Mouse (Mus musculus) ES-Bruce4 (cell line): ENCODE results near the gene Plpp2. TPM values are rescaled to one million over a fixed set of nuclear protein-coding genes. Genes with fewer than 3 reads are reported as not detected.

Source experiments
- H3K27ac ChIP-seq: 2 replicates; pipeline ENCODE4 v1.5.1; 2012; ENCODE audit warnings: low read length, inconsistent platforms; ENCODE audit not compliant: insufficient read depth
- H3K27me3 ChIP-seq: 2 replicates; pipeline ENCODE4 v1.6.1; 2012; ENCODE audit warnings: mild to moderate bottlenecking, low read length, inconsistent platforms; ENCODE audit not compliant: control insufficient read depth, poor library complexity, insufficient read depth, severe bottlenecking
- H3K36me3 ChIP-seq: 2 replicates; pipeline ENCODE4 v1.6.1; 2012; ENCODE audit warnings: inconsistent platforms, mild to moderate bottlenecking, low read length, moderate library complexity; ENCODE audit not compliant: control insufficient read depth, poor library complexity, insufficient read depth, severe bottlenecking
- H3K4me1 ChIP-seq: one replicate; pipeline ENCODE4 v1.8.1; 2011; ENCODE audit warnings: low read length; ENCODE audit not compliant: control insufficient read depth, insufficient read depth
- H3K4me3 ChIP-seq: 2 replicates; pipeline ENCODE4 v1.5.1; 2011; ENCODE audit warnings: low read depth, mild to moderate bottlenecking, low read length
- H3K9ac ChIP-seq: 2 replicates; pipeline ENCODE4 v1.6.1; 2012; ENCODE audit warnings: low read depth, mild to moderate bottlenecking, inconsistent platforms; ENCODE audit not compliant: poor library complexity, severe bottlenecking
- H3K9me3 ChIP-seq: replicated peaks from 2 replicates; pipeline ENCODE4 v1.6.1; 2012; ENCODE audit warnings: mild to moderate bottlenecking, low read length, inconsistent platforms; ENCODE audit not compliant: control insufficient read depth, poor library complexity, insufficient read depth, severe bottlenecking
- CTCF ChIP-seq: IDR thresholded peaks from one replicate; pipeline ENCODE4 v1.8.1; 2011; ENCODE audit warnings: low read depth, low read length
- EP300 ChIP-seq: IDR thresholded peaks from 2 replicates; pipeline ENCODE4 v1.6.1; 2011; ENCODE audit warnings: low read depth, low read length; ENCODE audit not compliant: insufficient read depth
- POLR2A ChIP-seq: IDR thresholded peaks from one replicate; pipeline ENCODE4 v1.8.1; 2011; ENCODE audit warnings: low read length; ENCODE audit not compliant: insufficient read depth
- polyA plus RNA-seq: library from polyadenylated mRNA; stranded (reverse); fragments of >200 nt; gene quantifications from 2 replicates; pipeline ENCODE4 v1.2.4, GENCODE M21; 2011; ENCODE audit warnings: low read depth; ENCODE audit not compliant: missing spikeins, insufficient read depth, insufficient read length

The Plpp2 gene
- polyA plus RNA-seq, 1 experiment = 16.7 TPM

DNA sequence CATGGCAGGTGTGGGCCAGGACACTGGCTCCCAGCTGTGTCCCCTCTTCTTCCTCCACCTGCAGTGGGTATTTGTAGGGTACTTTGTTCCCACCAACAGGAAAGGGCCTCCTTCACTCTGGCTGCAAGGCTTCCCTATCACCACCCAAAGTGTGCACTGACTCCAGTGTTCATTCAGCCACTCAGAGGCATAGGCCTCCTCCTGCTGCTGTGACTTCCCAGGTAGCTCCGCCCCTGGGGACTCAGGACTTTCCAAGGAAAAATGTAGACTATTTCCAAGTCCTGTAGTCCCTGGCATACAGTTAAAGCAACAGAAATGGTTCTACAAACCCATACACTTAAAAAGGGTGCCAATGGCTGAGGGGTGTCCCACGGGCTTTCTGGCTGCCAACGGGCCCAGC lies 918 bp downstream of the Plpp2 start:
- Histone ChIP-seq H3K9me3 (no peaks in the 10 kb centered on the region), H3K9ac (0 out of 2 replicates have a peak overlapping the region, but pooled peaks have one; percentile 55), H3K27ac (no peak overlapping the region), H3K27me3 (no peaks in the 10 kb centered on the region), H3K36me3 (no peaks in the 10 kb centered on the region), H3K4me3 (peak overlapping the region; percentile 66), H3K4me1 (no peaks in the 10 kb centered on the region)
- TF ChIP-seq EP300 (no peak), CTCF (no peak), POLR2A (no peak)

DNA sequence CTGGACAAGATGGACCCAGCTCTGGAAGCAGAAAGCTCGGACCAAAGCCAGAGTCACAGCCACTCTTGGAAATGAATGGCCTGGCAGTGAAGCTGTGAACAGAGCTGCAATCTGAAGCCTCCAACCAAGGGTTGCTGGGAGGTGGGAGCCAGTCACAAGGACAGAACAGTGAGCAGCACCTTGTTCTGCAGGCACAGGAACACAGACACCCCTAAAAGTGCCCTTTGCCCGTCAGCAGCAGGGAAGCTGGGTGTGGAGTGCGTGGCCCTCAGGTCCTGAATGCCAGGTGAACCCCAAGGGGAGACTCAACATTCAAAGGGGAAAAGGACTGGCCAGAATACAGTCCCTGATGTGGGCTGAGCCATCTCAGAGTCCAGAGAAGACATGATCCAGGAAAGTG lies 2.0 kb downstream of the Plpp2 start:
- H3K27me3 ChIP-seq = no peaks in the 10 kb centered on the region
- no peaks in the 10 kb centered on the region for H3K9me3 ChIP-seq
- TF ChIP-seq POLR2A (no peak), CTCF (no peak), EP300 (no peak)

DNA sequence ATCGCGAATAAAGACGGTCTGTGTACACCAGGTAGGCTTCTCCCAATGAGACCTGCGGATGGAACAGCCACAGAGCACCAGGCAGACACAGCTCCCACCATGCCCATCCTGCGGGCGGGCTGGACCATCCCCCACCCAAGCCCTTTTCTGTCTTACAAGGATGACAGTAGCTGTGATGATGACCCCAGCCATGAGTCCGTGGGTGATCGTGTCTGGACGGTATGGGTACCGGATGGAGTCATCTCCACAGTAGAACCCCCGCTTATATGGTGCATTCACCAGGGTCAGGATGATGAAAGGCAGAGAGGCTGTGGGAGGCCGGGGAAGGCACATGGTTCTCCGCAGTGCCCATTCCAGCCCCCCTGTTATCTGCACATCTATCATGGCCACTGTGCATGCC lies 2.9 kb downstream of the Plpp2 start:
- H3K9ac ChIP-seq = no peak overlapping the region
- H3K27ac ChIP-seq = no peak overlapping the region
- no peak for TF ChIP-seq POLR2A
- TF ChIP-seq EP300 = no peak
- no peak for TF ChIP-seq CTCF
- no peaks in the 10 kb centered on the region for H3K27me3 ChIP-seq
- H3K36me3 ChIP-seq = no peaks in the 10 kb centered on the region
- no peaks in the 10 kb centered on the region for H3K9me3 ChIP-seq
- no peaks in the 10 kb centered on the region for H3K4me1 ChIP-seq
- H3K4me3 ChIP-seq = no peak overlapping the region

More for the DNA sequence above, 2.0 kb downstream of the Plpp2 start:
- no peak overlapping the region for H3K27ac ChIP-seq
- no peaks in the 10 kb centered on the region for H3K4me1 ChIP-seq
- H3K9ac ChIP-seq = no peak overlapping the region
- H3K4me3 ChIP-seq = no peak overlapping the region
- no peaks in the 10 kb centered on the region for H3K36me3 ChIP-seq

DNA sequence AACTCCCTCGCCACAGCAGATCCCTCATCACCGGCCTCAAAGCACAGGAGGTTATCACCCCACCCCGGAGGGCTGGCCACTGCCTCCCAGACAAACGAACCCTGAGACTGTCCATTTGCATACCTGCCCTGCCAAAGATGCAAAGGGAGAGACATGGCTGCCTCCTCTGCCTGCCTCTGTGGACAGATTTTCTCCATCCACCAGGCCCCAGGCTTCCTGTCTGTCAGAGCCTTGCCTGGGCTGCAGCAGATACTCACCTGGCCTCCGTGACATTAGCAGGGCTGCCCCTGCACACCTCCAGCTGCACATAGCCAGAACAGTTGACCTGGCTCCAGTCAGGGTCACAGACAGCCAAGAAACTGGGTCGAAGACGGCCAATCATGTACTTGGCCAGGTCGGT lies 3.4 kb downstream of the Plpp2 start:
- H3K27ac ChIP-seq = no peak overlapping the region
- H3K36me3 ChIP-seq = no peaks in the 10 kb centered on the region
- TF ChIP-seq CTCF = no peak
- TF ChIP-seq EP300 = no peak
- no peak for TF ChIP-seq POLR2A
- H3K27me3 ChIP-seq = no peaks in the 10 kb centered on the region
- H3K4me3 ChIP-seq = no peak overlapping the region
- no peaks in the 10 kb centered on the region for H3K4me1 ChIP-seq
- H3K9ac ChIP-seq = no peak overlapping the region
- H3K9me3 ChIP-seq = no peaks in the 10 kb centered on the region

DNA sequence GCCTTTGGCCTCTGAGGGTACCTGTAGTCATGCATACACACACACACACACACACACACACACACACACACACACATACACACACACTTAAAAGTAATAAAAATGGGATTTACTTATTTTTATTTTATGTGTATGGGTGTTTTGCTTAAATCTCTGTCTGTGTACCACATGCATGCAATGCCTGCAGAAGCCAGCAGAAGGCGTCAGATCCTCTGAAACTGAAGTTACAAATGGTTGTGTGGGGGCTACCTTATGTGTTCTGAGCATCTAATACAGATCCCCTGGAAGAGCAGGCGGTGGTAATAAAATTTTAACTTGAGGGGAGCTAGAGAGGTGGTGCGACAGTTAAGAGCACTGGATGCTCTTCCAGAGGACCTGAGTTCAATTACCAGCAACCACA lies 5.5 kb downstream of the Plpp2 start:
- Histone ChIP-seq H3K9me3 (no peaks in the 10 kb centered on the region), H3K9ac (no peak overlapping the region), H3K36me3 (no peaks in the 10 kb centered on the region), H3K4me1 (no peaks in the 10 kb centered on the region), H3K27ac (no peak overlapping the region), H3K27me3 (no peaks in the 10 kb centered on the region), H3K4me3 (no peak overlapping the region)
- TF ChIP-seq POLR2A = no peak
- no peak for TF ChIP-seq CTCF
- TF ChIP-seq EP300 = no peak

DNA sequence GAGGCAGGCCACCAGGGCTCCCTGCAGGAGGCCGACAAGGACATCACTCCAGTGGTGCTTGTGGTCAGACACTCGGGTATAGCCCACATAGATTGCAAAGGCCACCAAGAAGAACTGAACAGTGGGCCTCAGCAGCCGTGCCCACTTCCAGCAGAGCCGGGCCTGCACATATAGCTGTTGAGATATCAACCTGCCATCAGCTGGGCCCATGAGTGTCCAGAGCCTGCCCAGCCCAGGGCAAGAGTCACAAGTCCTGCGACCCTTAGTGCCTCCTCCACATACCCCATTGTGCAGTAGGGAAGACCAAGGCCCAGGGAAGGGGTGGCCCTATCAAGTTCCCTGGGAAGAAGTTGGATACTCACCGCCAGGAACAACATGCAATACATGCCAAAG lies 6.1 kb downstream of the Plpp2 start:
- Histone ChIP-seq H3K27ac (no peak overlapping the region), H3K36me3 (no peaks in the 10 kb centered on the region), H3K4me1 (no peaks in the 10 kb centered on the region), H3K27me3 (no peaks in the 10 kb centered on the region), H3K9me3 (no peaks in the 10 kb centered on the region), H3K9ac (no peak overlapping the region), H3K4me3 (no peak overlapping the region)
- TF ChIP-seq POLR2A (no peak), CTCF (no peak), EP300 (no peak)
